Mouse (Mus musculus) midbrain, postnatal 0 days (tissue): ENCODE data around the gene Ngfr. TPM values are rescaled to one million over a fixed set of nuclear protein-coding genes. Genes with fewer than 3 reads are reported as not detected.

Experiments used
- ATAC-seq: fragments of 200-750 bp; cut with Nextera tagmentation; 2 replicates; pipeline ENCODE4 v1.8.0; 2017; ENCODE audit warnings: moderate number of reproducible peaks, mild to moderate bottlenecking, moderate TSS enrichment, moderate library complexity; ENCODE audit not compliant: low FRiP score
- DNase-seq: peaks from one replicate; pipeline ENCODE4 v3.0.0-alpha.2; 2015; ENCODE audit warnings: low spot score
- H3K27ac ChIP-seq: fragments of 300-500 bp; sonication (generic); 2 replicates; pipeline ENCODE4 v1.5.1; 2014; ENCODE audit warnings: low read depth, mild to moderate bottlenecking, low read length, mixed read lengths
- H3K27me3 ChIP-seq: fragments of 300-500 bp; sonication (generic); 2 replicates; pipeline ENCODE4 v1.6.1; 2014; ENCODE audit warnings: low read length, control low read depth, mixed read lengths; ENCODE audit not compliant: insufficient read depth
- H3K36me3 ChIP-seq: fragments of 300-500 bp; sonication (generic); 2 replicates; pipeline ENCODE4 v1.6.1; 2014; ENCODE audit warnings: low read length, control low read depth, mixed read lengths; ENCODE audit not compliant: insufficient read depth
- H3K4me1 ChIP-seq: fragments of 300-500 bp; sonication (generic); 2 replicates; pipeline ENCODE4 v1.6.1; 2014; ENCODE audit warnings: mild to moderate bottlenecking, control low read depth, antibody characterized with exemption, low read length, mixed read lengths; ENCODE audit not compliant: insufficient read depth
- H3K4me2 ChIP-seq: fragments of 300-500 bp; sonication (generic); 2 replicates; pipeline ENCODE4 v1.6.1; 2014; ENCODE audit warnings: low read depth, mild to moderate bottlenecking, low read length, mixed read lengths; ENCODE audit not compliant: poor library complexity, severe bottlenecking
- H3K4me3 ChIP-seq: fragments of 300-500 bp; sonication (generic); 2 replicates; pipeline ENCODE4 v1.5.1; 2014; ENCODE audit warnings: low read depth, mild to moderate bottlenecking, low read length, moderate library complexity
- H3K9ac ChIP-seq: fragments of 300-500 bp; sonication (generic); replicated peaks from 2 replicates; pipeline ENCODE4 v1.6.1; 2014; ENCODE audit warnings: mild to moderate bottlenecking, low read length, moderate library complexity, mixed read lengths; ENCODE audit not compliant: poor library complexity, severe bottlenecking
- H3K9me3 ChIP-seq: fragments of 300-500 bp; sonication (generic); 2 replicates; pipeline ENCODE4 v1.6.1; 2016; ENCODE audit warnings: low read length, control low read depth
- CTCF ChIP-seq: IDR thresholded peaks from 2 replicates; pipeline ENCODE4 v1.5.1; 2016; ENCODE audit warnings: antibody characterized with exemption, mild to moderate bottlenecking
- WGBS: fragments of 180-500 bp; shearing (Covaris S2); extraction: QIAGEN DNeasy Blood & Tissue Kit; methylation state at CpG from one replicate; pipeline ENCODE4 v1.1.7; 2014; 5-methylcytosine and 5-hydroxymethylcytosine counted together
- polyA plus RNA-seq: library from polyadenylated mRNA; unstranded; fragments of >200 nt; fragmentation: Nextera tagmentation; extraction: Ambion mirVana; gene quantifications from 2 replicates; pipeline ENCODE4 v1.2.1, GENCODE M21; 2015
- total RNA-seq: library from RNA; depleted of rRNA; stranded (reverse); fragments of >200 nt; gene quantifications from 2 replicates; pipeline ENCODE4 v1.2.3, GENCODE M21; 2014

Gene Ngfr
- total and polyA plus RNA-seq, 2 experiments from 2014 or later = 5.2 to 16.9 TPM

DNA sequence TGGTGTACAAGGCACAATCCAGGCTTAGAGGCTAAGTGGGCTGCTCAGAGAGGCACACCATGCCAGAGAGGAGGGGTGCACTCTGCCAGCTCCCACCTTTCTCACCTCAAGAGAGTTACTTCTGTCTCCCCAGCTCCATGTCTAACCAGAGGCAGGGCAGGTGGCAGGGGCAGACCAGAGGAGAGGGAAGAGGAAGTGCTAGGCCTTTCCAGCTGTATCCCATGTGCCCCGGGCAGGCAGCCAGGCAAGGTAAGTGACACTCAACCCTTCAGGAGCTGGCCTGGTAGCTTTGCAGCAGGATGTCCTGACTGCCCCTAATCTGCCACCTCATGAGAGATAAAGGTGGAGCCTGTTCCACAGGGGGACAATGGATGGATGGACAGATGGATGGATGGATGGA, 5.2 kb upstream of the Ngfr start:
- no peak for TF ChIP-seq CTCF
- no peaks in the 10 kb centered on the region for H3K9me3 ChIP-seq
- H3K36me3 ChIP-seq = no peaks in the 10 kb centered on the region
- H3K27ac ChIP-seq = no peak overlapping the region
- DNase-seq (no peak), ATAC-seq (no peak)
- no peak overlapping the region for H3K4me3 ChIP-seq
- no peak overlapping the region for H3K9ac ChIP-seq
- whole genome bisulfite sequencing = 94% methylated on average over 1 of the region's 1 CpGs
- no peak overlapping the region for H3K4me2 ChIP-seq
- H3K4me1 ChIP-seq = 0 out of 2 replicates have a peak, but pooled peaks cover 3% of the 10 kb centered on the region
- H3K27me3 ChIP-seq = peaks cover 26% of the 10 kb centered on the region

DNA sequence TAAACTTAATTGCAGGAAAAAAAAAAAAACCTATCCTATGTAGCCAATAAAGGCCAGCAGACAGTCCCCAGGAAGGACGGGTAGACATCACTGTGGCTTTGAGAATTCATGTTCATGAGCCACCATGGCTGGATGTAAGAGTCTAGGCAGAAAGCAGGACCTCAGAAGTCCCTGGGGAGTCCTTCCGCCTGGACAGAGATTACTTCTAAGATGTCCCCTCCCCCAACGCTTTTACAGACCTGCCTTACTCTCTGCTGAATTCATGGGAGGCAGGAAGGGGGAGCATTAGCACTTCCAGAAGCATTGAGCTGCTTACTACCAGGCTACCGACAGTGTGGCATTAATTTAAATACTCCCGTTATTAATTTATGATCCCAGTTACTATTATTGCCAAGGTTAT, 1.7 kb upstream of the Ngfr start:
- DNase-seq (no peak), ATAC-seq (no peak)
- H3K9me3 ChIP-seq = no peaks in the 10 kb centered on the region
- H3K36me3 ChIP-seq = no peaks in the 10 kb centered on the region
- no peak overlapping the region for H3K4me3 ChIP-seq
- peaks cover 5% of the 10 kb centered on the region; the same call in 1 of the 2 replicates for H3K4me1 ChIP-seq
- H3K27ac ChIP-seq = no peak overlapping the region
- peaks cover 32% of the 10 kb centered on the region for H3K27me3 ChIP-seq
- TF ChIP-seq CTCF = no peak
- H3K9ac ChIP-seq = no peak overlapping the region
- 43% methylated on average over 5 of the region's 5 CpGs for WGBS
- H3K4me2 ChIP-seq = no peak overlapping the region

DNA sequence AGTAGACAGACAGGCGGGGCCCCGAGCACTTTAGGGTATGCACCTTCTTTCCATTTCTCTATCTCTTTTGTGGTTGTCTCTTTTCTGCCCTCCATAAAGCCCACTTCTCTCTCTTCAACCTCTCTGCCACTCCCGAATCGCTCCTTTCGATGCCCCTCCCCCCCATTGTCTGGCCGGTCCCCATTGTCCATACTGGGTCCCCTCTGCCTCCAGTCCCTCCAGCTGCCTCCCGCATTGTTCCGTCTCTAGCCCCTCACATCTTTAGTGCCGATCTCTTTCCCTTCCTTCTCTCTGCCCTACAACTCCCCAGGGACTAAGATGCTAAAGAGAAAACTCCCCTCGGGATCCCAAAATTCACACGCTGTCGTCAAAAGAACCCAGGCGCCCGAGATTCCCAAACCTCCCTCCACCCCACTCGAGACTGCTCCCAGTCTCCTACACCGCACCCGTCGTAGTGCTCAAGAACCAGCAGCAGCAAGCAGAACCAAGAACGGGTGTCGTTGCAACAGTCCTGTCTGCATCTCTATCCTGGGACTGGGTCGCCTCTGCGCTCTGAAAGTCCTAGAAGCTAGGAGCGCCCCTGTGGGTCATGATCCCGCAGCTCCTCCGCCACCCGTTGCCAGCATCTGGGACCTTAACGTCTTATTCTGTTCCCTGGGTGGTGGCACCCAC, 648 bp downstream of the Ngfr start:
- peaks cover 55% of the 10 kb centered on the region for H3K27me3 ChIP-seq
- H3K27ac ChIP-seq = no peak overlapping the region
- DNase-seq (no peak), ATAC-seq (0 out of 2 replicates have a peak, but pooled peaks have one; percentile 38)
- peak overlapping the region; percentile 51; the same call in 1 of the 2 replicates for H3K9ac ChIP-seq
- no peaks in the 10 kb centered on the region for H3K9me3 ChIP-seq
- H3K4me3 ChIP-seq = peak overlapping the region; percentile 42
- peaks cover 5% of the 10 kb centered on the region; the same call in 1 of the 2 replicates for H3K4me1 ChIP-seq
- TF ChIP-seq CTCF = no peak
- no peaks in the 10 kb centered on the region for H3K36me3 ChIP-seq
- under 1% methylated on average over 27 of the region's 27 CpGs for WGBS
- peak overlapping the region; percentile 89 for H3K4me2 ChIP-seq

DNA sequence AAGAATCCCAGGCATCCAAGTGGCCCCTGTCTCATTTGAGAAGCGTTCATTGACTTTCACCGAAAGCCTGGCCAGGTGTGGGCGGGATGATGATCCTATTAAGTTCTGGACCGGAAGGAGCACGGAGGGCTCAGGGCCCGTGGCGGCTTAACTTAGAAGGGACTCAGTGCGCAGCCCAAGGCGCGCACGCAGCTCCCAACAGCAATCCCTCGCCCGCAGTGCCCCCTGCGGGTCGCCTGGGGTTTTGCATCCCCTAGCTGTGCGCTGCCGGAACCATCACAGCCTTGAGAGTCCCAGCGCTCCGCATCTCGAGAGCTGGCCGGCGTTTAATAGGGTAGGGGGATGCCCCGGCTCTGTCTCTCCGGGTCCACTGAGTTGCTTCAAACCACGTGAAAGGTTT, 1.4 kb downstream of the Ngfr start:
- DNase-seq = peak; percentile 91
- Histone ChIP-seq H3K4me1 (peaks cover 5% of the 10 kb centered on the region; the same call in 1 of the 2 replicates), H3K27ac (no peak overlapping the region), H3K36me3 (no peaks in the 10 kb centered on the region), H3K4me2 (peak overlapping the region; percentile 89), H3K9me3 (no peaks in the 10 kb centered on the region), H3K4me3 (peak overlapping the region; percentile 42), H3K27me3 (peaks cover 56% of the 10 kb centered on the region), H3K9ac (no peak overlapping the region)
- peak; percentile 35; the same call in 1 of the 2 replicates for ATAC-seq
- under 1% methylated on average over 25 of the region's 25 CpGs for WGBS
- peak; percentile 86 for TF ChIP-seq CTCF

DNA sequence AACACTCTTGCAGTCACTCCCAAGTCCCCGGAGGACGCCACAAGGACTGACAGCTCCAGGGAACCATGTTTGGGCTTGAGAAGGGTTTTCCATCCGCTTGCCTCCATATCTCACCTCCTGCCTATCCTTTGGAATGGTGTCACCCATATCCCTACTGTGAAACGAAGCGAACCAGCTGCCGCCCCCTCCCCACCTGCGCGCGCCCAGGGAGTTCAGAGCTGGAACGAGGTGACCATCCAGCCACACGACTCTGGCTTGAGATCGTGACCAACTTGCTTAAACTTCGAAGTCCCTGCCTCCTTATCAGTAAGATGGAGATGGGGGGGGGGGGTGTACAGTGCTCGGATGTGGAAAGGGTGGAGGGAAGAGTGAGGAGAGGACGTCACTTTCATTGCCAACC, 1.9 kb downstream of the Ngfr start:
- WGBS = 1% methylated on average over 15 of the region's 15 CpGs
- H3K27me3 ChIP-seq = peaks cover 60% of the 10 kb centered on the region
- H3K4me2 ChIP-seq = peak overlapping the region; percentile 89

DNA sequence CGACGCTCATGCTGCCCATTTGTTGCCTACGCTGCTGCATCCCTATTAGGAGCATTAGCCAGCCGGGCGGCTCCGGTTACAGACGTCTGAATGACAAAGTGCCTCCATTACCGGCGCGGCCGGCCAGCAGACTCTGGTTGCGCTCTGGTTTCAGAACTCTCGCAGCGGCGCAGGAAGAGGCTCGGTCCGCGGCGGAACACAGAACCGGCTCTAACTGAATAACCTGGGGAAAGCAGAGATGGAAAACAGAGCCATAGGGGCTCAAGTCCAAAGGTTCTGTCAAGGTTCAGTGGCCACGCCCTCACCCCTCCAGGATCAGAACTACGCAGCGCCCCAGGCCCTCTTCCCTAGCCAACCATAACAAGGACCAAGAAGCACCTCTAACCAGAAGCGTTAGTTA, 2.3 kb downstream of the Ngfr start:
- no peaks in the 10 kb centered on the region for H3K36me3 ChIP-seq
- no peak overlapping the region for H3K9ac ChIP-seq
- H3K4me3 ChIP-seq = peak overlapping the region; percentile 42
- WGBS = under 1% methylated on average over 24 of the region's 24 CpGs
- H3K4me2 ChIP-seq = peak overlapping the region; percentile 89
- no peak overlapping the region for H3K27ac ChIP-seq
- no peak for TF ChIP-seq CTCF
- H3K27me3 ChIP-seq = peaks cover 59% of the 10 kb centered on the region
- DNase-seq (peak; percentile 40), ATAC-seq (no peak)
- no peaks in the 10 kb centered on the region for H3K9me3 ChIP-seq
- H3K4me1 ChIP-seq = peaks cover 5% of the 10 kb centered on the region; the same call in 1 of the 2 replicates

More for the DNA sequence above, 1.9 kb downstream of the Ngfr start:
- no peak for TF ChIP-seq CTCF
- ATAC-seq (peak; percentile 46; the same call in 1 of the 2 replicates), DNase-seq (no peak)
- no peaks in the 10 kb centered on the region for H3K36me3 ChIP-seq
- peaks cover 5% of the 10 kb centered on the region; the same call in 1 of the 2 replicates for H3K4me1 ChIP-seq
- no peak overlapping the region for H3K9ac ChIP-seq
- H3K27ac ChIP-seq = no peak overlapping the region
- H3K4me3 ChIP-seq = peak overlapping the region; percentile 42; the same call in 1 of the 2 replicates
- H3K9me3 ChIP-seq = no peaks in the 10 kb centered on the region
